Mouse (Mus musculus): ENCODE data around the gene Cd2. TPM values are rescaled to one million over a fixed set of nuclear protein-coding genes. Genes with fewer than 3 reads are reported as not detected.

Gene Cd2
- polyA plus RNA-seq (2014; fragmentation: Illumina TruSeq; extraction: RNeasy Lipid Tissue Mini Kit (QIAGEN cat#74804); ENCODE audit: low read depth, low replicate concordance): 0.70 TPM

DNA sequence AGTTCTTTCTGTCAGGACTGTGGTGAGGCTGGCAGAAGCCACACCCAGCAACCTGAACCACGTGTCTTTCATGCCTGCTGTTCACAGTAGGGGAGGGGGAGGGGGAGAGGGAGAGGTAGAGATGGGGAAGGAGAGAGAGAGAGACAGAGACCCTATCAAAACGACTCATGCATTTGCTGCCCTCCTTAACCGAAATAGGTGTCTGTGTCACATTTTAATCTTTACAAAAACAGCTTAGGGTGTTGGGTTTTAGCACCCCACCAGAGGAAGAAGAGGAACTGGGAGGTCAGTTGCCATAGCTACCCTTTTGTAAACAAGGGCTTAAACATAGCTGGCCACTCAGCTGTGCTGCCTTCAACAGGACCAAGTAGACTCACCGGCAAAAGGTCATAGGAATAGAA lies at the start of gene Cd2:
Cd2 (minus strand) TSS at position 29 of the 401 bp plus-strand sequence.

Other genes starting within 250 kb of the Cd2 start
- gene Ptgfrn, start 177.7 kb downstream of the Cd2 start, polyA plus RNA-seq (2014; fragmentation: Illumina TruSeq; extraction: RNeasy Lipid Tissue Mini Kit (QIAGEN cat#74804); ENCODE audit: low read depth, low replicate concordance): 23.9 TPM
- gene Igsf3, start 89.1 kb upstream of the Cd2 start, polyA plus RNA-seq (2014; fragmentation: Illumina TruSeq; extraction: RNeasy Lipid Tissue Mini Kit (QIAGEN cat#74804); ENCODE audit: low read depth, low replicate concordance): 1.3 TPM

Measured in adrenal gland, adult 10 weeks (tissue).